Mouse (Mus musculus): ENCODE data around the gene Fam19a5.

Gene Fam19a5

GRCm38 (mm10) chr15:87726657-87727236 is 182.6 kb downstream of the Fam19a5 start:
- in situ Hi-C loops (cut with MboI, MseI), result no loop called here

- in situ Hi-C loops (cut with MboI, MseI), result no loop called here
Observed at GRCm38 (mm10) chr15:87736345-87736744, 192.2 kb downstream of the Fam19a5 start.

- in situ Hi-C loops (cut with MboI, MseI), result no loop called here
Observed at GRCm38 (mm10) chr15:87755482-87755881, 211.4 kb downstream of the Fam19a5 start.

- in situ Hi-C loops (cut with MboI, MseI), result no loop called here
Observed at GRCm38 (mm10) chr15:87765876-87766275, 221.8 kb downstream of the Fam19a5 start.

GRCm38 (mm10) chr15:87773955-87774354 is 229.9 kb downstream of the Fam19a5 start:
- in situ Hi-C loops (cut with MboI, MseI), result no loop called here

- in situ Hi-C loops (cut with MboI, MseI), result no loop called here
Observed at GRCm38 (mm10) chr15:87783331-87783730, 239.2 kb downstream of the Fam19a5 start.

- in situ Hi-C loops (cut with MboI, MseI), result no loop called here
Observed at GRCm38 (mm10) chr15:87789671-87790070, 245.6 kb downstream of the Fam19a5 start.

- in situ Hi-C loops (cut with MboI, MseI), result no loop called here
Observed at GRCm38 (mm10) chr15:87793661-87794060, 249.6 kb downstream of the Fam19a5 start.

- in situ Hi-C loops (cut with MboI, MseI), result no loop called here
Observed at GRCm38 (mm10) chr15:87796571-87796970, 252.5 kb downstream of the Fam19a5 start.

Measured in T-helper 1 cell (primary cell).